Mouse (Mus musculus): ENCODE measurements around the gene Gm17349.

Gm17349 gene

GRCm38 (mm10) chr15:99698533-99699085, 6.7 kb downstream of the Gm17349 start:
- DNase-seq = no peak

DNA sequence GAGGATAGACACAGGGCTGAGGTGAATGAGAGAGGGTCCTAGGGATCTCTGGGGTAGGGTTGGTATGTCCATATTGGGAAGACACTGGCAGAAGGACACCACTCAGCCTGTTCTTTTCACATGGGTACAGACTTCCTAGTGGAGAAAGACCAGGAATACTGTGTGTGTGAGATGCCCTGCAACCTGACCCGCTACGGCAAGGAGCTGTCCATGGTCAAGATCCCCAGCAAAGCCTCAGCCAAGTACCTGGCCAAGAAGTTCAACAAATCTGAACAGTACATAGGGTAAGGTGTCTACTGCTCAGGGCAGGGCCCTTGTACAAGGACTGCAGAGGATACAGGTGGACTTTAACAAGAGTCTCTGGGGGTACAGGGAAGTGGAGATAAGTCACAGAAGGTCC, 8.0 kb downstream of the Gm17349 start:
- peak; percentile 45 for DNase-seq

- DNase-seq = no peak
Observed at GRCm38 (mm10) chr15:99691976-99692375, 13.3 kb downstream of the Gm17349 start.

GRCm38 (mm10) chr15:99690924-99691323, 14.4 kb downstream of the Gm17349 start:
- DNase-seq = no peak

DNA sequence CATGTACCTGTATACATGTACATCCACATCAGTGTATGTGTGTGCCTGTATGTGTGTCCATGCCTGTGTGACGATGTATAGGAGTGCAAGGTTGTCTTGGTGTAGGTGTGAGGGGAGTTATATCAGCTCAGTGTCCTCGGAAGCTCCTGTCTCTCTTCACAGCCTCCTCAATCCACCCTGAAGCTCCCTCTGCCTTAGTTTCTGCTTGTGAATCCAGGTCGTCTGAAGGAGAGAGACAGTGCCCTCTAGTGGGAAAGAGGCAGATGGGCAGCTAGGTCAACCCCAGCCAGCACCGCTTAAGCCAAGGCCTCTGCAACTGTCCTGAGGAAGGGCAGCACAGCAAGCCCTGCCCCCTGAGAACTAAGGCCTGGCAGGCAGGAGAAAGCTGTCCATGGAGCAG, 16.6 kb downstream of the Gm17349 start:
- peak; percentile 72 for DNase-seq

GRCm38 (mm10) chr15:99684156-99684555, 21.1 kb downstream of the Gm17349 start:
- no peak for DNase-seq

- DNase-seq = no peak
Observed at GRCm38 (mm10) chr15:99682880-99683279, 22.4 kb downstream of the Gm17349 start.

- DNase-seq = no peak
Observed at GRCm38 (mm10) chr15:99679008-99679407, 26.3 kb downstream of the Gm17349 start.

- no peak for DNase-seq
Observed at GRCm38 (mm10) chr15:99678063-99678800, 27.1 kb downstream of the Gm17349 start.

GRCm38 (mm10) chr15:99677089-99677488, 28.2 kb downstream of the Gm17349 start:
- no peak for DNase-seq

DNA sequence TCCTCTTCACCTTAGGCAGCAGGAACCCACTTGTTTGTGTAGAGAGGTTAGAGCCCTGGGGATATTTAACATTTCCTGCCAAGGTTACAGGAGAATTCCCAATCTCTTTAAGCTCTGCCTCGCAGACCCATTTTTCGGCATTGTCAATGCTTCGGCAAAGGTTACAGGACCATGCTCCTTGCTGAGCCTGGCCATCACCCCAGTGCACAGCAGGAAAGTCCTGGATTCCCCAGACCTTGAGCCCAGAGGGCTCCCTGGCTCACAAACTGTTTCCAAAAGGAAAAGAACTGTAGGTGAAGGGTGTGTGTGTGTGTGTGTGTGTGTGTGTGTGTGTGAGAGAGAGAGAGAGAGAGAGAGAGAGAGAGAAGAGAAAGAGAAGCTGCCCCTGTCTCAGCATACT, 30.4 kb downstream of the Gm17349 start:
- no peak for DNase-seq

GRCm38 (mm10) chr15:99671783-99672182, 33.5 kb downstream of the Gm17349 start:
- no peak for DNase-seq

GRCm38 (mm10) chr15:99670964-99671670, 34.2 kb downstream of the Gm17349 start:
- no peak for DNase-seq

DNA sequence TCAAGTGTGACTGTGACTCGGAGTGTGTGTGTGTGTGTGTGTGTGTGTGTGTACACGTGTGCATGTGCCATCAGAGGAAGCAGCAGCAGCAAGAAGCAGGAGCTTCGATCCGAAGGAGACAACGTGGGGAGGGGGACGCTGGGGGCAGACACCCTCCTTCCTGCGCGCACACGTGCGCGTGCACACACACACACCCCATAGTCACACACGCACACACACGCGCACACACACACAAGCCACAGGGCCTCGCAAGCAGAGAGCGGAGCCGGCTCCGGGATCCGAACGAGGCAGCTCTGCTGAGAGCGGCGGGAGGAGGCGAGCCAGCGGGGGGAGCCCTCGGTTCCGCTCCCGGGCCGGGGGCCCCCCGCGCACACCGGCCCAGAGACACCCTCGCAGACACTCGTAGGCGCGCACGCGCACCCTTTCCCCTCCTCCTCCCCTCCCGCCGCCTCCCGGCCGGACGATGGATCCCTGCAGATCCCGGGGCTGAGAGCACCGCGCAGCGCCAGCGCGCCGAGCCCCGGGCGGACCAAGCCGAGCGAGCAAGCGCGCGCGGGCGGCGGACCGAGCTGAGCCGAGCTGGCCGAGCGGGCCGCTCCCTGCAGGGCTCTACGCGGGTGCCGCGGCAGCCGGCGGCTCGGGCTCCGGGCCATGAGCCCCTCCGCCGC, 35.0 kb downstream of the Gm17349 start, which contains the start of gene Asic1:
Gene Asic1 (plus strand): TSS at position 215 of the 668 bp plus-strand sequence.
- DNase-seq = peak; percentile 82

DNA sequence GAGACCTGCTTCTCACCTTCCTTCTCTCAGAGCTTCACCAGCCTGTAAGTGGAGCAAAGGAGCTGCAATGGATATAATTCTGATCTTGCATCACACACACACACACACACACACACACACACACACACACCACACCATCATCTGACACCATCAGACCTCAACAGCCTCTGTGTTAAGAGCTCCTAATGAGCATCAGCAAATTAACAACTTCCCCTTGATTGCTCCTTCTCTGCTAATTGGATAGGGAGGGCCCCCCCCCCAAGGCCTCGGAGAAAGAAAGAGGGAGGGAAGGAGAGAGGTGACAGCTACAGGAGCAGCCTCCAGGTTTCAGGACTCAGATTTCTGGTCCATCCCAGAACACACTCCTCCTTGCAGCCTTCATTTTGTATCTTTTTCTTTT, 35.9 kb downstream of the Gm17349 start:
- DNase-seq = no peak

DNA sequence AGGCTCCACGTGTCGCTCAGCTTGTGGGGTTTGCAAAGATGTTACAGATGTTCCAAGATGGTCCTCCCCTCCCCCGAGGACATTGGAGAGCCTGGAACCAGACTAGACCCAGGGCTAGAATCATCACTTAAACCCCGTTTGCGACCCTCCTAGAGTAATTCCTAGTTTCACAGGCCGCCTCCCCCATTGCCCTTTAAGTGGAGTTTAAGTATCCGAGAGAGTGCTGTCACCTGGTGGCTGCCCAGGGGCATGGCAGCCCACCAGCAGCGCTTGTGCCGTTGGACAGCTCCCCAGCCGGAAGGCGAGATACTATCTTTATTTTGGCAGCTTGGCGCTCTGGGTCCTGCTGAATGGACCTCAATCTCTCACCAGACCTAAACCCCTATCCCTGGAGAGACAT, 36.4 kb downstream of the Gm17349 start:
- peak; percentile 88 for DNase-seq

DNA sequence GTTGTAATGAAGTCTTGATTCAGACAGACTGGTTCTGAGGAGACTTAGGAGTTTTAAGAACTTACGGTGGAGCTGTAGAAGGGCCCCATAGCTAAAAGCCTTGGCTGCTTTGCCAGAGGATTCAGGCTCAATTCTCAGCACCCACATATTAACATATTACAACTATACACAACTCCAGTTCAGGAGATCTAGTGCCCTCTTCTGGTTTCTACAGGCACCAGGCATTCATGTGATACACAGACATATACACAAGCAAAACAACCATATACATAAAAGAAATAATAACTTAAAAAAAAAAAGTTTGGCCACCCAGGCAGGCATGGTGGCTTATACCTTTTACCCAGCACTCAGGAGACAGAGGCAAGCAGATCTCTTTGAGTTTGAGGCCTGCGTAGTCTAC, 37.7 kb downstream of the Gm17349 start:
- no peak for DNase-seq

GRCm38 (mm10) chr15:99664600-99665451, 40.5 kb downstream of the Gm17349 start:
- DNase-seq = peak; percentile 52

DNA sequence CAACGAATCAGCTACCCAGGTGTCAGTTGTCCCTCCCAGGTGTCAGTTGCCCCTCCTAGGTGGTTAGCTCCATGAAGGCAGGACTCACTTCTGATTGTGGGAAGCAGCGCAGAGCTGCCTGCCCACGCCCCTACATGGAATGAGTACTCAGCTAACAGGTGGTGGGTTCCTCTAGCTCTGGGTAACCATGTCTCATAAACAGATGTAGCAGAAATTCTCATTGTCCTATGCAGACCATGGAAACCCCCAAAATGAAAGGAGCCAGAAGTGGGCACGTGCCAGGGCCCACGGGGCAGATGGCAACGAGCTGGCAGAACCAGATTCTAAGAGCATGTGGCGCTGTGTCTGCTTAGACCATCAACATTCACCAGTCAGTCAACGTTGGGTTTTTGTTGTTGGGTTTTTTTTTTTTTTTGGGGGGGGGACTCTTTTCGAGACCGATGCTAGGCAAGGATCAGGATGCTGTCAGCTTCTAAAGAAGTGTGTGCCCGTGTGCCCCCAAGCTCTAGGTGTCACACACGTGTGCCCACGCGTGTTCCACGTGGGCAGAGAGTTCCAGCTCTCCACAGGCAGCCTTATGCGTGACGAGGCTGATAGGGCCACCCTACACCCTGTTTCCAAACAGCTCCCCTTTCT, 41.2 kb downstream of the Gm17349 start:
- no peak for DNase-seq

DNA sequence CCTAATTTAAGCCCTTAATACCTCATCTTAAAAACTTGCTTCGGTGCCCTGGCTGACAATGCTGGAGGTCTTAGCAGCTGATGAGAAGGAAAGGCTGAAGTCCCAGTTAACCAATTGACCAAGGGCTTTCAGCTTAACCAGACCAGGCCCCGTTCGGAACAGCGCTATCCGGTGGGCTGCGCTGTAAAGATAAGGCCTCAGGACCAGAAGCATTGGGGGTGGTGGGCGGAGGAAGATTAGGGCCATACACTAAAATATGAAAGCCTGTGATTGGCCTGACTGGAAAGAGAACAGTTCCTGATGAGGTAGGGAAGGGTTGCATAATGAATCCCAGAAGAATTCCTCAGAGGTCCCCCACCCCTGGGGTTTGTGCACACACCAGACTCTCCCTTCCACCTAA, 42.9 kb downstream of the Gm17349 start:
- no peak for DNase-seq

- DNase-seq = no peak
Observed at GRCm38 (mm10) chr15:99661121-99661830, 44.0 kb downstream of the Gm17349 start.
